Mouse (Mus musculus) monocyte, adult 59 days (primary cell): ENCODE data around the gene Klhl23. TPM values are rescaled to one million over a fixed set of nuclear protein-coding genes. Genes with fewer than 3 reads are reported as not detected.

Experiments used
- total RNA-seq, 2 experiments: library from RNA; stranded (reverse); gene quantifications; one replicate each; pipeline ENCODE4 v1.2.4; 2023

The Klhl23 gene
- under 1 TPM; 0.34 to 0.36 TPM for total RNA-seq

DNA sequence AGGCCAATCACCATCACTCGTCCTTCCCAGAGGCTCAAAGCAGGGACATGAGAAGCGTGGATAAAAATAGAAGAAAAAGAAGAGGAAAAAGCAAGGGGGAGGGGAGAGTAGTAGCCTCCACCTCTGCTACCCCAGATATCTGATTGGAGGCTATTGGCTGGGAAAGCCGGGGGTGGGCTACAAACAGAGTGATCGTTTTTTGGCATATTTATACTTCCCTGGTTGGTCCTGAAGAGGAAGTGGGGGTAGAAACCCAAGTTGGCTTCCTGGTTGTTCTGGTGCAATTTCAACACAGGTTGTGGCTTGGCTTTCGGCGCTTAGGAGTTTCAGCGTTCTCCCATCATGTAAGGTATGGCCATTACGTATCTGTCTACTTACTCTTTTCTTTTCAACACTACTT, at the start of gene Klhl23:
TSS of gene Klhl23 (plus strand) at position 234 of the 400 bp plus-strand sequence.

DNA sequence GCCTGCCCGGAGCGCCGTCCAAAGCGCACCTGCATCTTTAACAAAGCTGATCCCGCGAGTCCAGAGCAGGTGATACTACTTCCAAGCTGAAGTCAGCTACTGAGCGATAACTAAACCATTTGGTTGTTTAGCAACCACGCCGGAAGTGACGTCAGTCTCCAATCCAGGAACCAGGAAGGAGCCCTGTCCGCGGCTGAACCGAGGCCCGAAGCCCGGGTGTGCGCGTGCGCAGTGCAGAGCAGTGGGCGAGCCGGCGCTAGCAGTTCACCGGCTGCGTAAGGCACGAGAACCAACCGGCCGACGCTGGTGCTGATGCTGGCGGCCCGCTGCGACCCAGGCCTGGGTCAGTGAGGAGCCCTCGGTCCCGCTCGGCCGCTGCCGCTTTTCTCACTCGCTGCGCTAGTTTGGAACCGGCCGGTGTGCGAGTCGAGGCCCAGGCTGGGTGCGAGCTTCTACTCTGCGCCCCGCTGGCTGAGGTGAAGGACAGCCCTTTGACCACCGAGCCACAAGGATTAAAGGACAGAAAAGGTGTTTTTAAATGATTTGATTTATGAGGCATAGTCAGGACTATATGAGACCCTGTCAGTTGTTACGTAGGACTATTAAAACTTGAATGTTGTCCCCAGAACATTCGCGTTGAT, 32.2 kb upstream of the Klhl23 start, which contains the start of the genes Ccdc173 and Phospho2:
TSS of gene Ccdc173 (minus strand) at position 147 of the 641 bp plus-strand sequence.
TSS of gene Phospho2 (plus strand) at position 195 of the 641 bp plus-strand sequence.

DNA sequence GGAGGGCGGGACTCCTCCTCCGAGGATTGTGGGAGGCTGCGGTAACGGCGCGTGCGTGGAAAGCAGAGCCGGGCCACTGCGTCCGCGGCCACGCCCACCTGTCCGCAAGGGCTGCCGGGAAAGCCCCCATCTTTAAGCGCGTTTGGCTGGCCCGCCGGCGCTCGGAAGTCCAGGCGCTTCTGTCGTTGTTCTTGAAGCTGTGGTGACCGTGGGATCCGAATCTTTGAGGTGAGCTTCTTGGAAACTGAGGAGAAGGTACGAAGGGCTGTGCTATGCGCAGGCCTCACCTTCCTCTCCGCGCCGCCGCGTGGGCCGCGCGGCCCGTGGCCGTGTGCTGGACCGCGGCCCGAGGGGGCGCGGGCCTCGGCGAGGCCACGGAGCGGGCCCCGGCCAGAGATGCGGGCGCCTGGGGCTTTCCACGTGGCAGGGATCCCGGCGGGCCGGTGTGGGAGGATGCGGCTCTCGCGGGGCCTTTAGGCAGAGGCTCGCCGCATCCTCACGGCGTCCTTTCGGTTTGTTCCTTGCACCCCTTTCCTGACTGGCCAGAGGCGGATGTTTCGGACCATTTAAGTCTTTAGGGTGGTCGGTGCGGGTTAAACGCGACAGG, 39.8 kb downstream of the Klhl23 start, which contains the start of gene Ssb:
TSS of gene Ssb (plus strand) at position 78 of the 607 bp plus-strand sequence.

DNA sequence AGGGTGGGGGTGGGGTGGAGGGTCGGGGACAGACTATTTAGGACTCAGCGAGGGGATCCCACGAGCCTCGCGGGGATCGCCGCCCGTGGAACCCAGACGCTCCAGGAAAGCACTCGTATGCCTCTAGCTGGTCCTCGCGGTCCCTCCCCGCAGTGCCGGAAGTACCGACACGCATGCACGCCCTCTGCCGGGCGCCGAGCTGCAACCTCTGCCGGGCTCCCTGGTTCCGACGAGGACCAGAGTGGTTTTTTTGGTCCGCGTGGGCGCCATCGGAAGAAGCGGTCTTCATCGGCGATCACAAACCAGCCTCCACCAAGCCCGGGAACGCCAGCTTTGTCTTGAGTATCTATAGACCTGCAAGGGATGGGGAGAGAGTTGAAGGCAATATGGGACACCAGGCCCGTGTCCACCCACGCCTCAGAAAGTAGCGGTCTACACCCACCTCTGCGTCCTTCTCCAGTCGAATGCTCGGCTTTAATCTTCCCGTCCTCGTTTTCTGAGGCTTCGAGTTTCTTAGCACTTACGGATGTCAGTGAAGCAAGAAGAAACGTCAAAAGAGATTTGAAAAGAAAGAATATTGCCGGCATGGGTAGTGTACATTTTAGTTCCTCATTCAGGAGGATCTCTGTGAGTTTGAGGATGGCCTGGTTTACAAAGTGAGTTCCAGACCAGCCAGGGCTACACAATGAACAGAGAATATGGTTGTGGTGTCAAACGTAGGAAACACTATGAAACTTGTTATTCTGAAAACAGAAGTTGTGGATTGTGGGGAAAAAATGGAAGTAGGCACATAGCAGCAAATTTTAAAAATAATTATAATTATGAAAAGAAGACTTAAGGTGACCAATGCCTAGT, 63.9 kb downstream of the Klhl23 start, which contains the start of gene Mettl5:
TSS of gene Mettl5 (minus strand) at position 165 of the 855 bp plus-strand sequence.

Other genes with a start within 250 kb of the Klhl23 start
- gene Lrp2, start 235.9 kb upstream of the Klhl23 start, total RNA-seq: under 1 TPM; 0.08 to 0.12 TPM
- 1 to 10 TPM; 2.6 to 2.7 TPM for gene Bbs5, start 174.8 kb upstream of the Klhl23 start, total RNA-seq
- 1 to 10 TPM; 1.5 to 1.8 TPM for gene Klhl41, start 151.8 kb upstream of the Klhl23 start, total RNA-seq
- gene Fastkd1, start 108.4 kb upstream of the Klhl23 start, total RNA-seq: 10 to 100 TPM; 15.7 to 16.9 TPM
- gene Ppig, start 99.4 kb upstream of the Klhl23 start, total RNA-seq: 10 to 100 TPM; 75.7 to 89.1 TPM
- gene Ccdc173, start 32.4 kb upstream of the Klhl23 start, total RNA-seq: under 1 TPM; 0.27 to 0.89 TPM
- gene Phospho2, start 32.3 kb upstream of the Klhl23 start, total RNA-seq: 10 to 100 TPM; 18.4 to 23.1 TPM
- gene Ssb, start 39.6 kb downstream of the Klhl23 start, total RNA-seq: 100 to 1,000 TPM; 116 to 124 TPM
- 10 to 100 TPM; 11.6 to 13.5 TPM for gene Mettl5, start 63.7 kb downstream of the Klhl23 start, total RNA-seq
- gene Ubr3, start 75.3 kb downstream of the Klhl23 start, total RNA-seq: 10 to 100 TPM; 58.4 to 59.7 TPM
- not detected for gene Myo3b, start 217.2 kb downstream of the Klhl23 start, total RNA-seq